Mouse (Mus musculus): Measurements from ENCODE around the gene Angptl4.
"Not testable (repeated sequence)": the region's sequence is repeated elsewhere in the genome, so short reads cannot be mapped to it uniquely, and the experiment has no call there.

Gene Angptl4

DNA sequence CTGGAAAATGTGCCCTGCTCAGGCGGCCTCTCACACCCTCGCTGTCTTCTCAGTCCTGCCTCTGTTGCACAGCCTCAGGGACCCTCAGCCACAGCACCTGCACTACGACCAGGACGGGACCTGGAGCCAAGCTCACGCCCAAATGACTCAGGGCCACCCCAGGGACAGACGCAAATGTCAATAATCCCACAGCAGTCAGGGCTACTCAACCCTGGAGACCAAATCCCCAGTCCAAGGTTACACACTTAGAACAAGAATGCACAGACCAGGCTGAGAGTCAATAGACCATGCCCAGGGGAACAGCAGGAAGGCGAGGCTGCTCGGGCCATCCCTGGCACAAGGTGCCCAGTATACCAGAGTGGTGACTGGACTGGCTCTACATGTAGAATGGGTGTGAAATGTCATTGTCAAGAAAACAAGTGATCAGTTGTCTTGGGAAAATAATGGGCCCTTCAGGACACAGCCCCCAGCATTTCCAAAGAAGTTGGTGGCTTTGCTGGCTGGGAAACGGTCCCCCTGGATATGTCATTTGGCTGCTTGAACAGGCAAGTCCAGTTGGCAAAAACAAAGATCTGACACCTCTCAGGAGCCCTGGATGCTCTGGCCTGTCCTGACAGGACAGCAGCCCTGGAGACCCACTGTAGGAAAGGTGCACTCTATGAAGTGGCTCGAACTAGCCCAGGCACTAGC lies 26.1 kb downstream of the Angptl4 start:
- DNase-seq (ENCODE audit: low spot score), result no peak

DNA sequence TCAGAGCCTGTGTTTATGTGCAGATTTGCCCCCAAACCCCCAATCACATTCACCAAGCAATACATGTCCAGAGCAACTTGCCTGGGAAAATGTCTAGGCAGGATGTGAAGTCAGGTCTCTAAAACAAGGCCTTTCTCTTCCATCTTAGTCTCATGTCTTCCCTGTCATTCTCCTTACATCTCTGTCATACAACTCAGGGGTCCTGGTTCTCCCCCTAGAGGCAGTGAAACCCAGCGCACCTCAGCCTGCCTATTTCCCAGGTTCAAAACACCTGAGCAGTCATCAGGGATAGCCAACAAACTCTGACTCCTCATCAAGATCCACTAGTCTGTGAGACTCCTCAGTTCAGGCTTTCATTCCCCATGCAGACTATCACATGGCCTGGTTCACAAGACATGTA lies 27.0 kb downstream of the Angptl4 start:
- DNase-seq (ENCODE audit: low spot score), result no peak

DNA sequence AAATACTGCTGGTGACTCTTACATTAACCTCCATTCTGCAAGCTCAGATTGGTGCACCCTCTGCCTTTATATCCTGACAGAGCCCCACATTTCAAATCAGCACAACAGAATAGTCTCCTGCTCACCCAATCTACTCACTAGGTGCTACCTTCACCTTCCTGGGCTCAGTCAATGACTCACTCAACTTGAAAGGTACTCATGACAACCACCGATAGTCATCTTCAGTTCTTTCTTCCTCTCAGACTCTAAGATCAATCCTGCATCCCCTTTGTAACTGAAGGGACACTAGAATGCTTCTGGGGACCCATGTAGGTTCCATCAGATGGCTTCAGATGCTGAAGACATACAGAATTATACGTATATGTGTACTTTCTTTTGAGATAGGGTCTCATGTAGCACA lies 29.3 kb downstream of the Angptl4 start:
- DNase-seq (ENCODE audit: low spot score), result no peak

DNA sequence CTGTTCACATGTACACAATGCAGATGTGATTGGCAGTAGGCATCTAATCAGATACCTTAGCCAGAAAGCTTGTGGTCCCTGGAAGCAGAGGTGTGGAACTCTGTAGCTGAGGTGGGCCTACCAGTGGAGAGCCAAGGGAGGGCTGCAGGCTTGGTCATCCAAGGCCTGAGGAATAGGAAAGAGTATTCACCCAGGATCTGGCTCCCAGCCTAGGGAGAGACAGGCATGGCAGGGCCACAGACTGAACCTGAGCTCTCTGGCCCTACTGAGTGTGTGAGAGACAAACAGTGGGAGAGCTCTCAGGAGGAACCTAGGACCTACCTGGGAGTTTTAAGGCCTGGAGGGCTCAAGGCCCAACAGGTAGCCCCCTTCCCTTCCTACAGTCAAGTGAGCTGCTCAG lies 30.4 kb downstream of the Angptl4 start:
- DNase-seq (ENCODE audit: low spot score), result no peak

DNA sequence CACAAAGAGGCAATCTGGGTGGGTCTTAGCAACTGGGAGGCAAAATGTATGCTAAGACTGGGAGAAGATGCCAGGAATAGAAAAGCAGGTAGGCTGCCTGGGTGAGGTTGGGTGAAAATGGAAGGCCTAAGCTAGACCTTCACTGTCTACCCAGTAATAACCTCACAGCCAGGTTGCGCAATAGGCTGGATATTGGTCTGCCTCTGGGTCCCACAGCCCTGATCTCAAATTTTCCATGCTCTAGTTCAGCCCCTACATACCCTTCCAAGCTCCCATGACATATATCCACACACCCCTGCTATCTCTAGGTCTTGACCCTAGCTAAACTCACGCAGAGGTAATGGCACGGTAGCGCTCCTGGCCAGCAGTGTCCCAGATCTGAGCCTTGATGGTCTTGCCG lies 32.2 kb downstream of the Angptl4 start:
- DNase-seq (ENCODE audit: low spot score), result no peak

DNA sequence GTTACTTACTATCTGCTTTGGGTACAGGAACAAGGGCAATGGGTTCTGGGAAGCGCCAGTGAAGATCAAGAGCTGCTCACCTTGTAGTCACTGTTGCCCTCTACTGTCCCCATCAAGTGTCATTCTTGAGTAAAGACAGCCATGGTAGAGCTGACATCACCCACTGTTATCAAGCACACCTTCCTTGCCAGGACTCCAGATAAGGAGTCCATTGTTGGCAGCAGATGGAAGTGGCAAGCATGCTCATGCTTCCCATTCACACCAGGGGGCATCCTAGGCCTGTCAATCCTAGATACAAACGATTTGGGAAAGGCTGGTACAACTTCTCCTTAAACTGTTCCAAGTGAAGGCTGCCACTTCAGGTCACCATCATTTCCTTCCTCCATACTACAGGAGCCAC lies 35.6 kb downstream of the Angptl4 start:
- DNase-seq (ENCODE audit: low spot score), result peak; percentile 56

DNA sequence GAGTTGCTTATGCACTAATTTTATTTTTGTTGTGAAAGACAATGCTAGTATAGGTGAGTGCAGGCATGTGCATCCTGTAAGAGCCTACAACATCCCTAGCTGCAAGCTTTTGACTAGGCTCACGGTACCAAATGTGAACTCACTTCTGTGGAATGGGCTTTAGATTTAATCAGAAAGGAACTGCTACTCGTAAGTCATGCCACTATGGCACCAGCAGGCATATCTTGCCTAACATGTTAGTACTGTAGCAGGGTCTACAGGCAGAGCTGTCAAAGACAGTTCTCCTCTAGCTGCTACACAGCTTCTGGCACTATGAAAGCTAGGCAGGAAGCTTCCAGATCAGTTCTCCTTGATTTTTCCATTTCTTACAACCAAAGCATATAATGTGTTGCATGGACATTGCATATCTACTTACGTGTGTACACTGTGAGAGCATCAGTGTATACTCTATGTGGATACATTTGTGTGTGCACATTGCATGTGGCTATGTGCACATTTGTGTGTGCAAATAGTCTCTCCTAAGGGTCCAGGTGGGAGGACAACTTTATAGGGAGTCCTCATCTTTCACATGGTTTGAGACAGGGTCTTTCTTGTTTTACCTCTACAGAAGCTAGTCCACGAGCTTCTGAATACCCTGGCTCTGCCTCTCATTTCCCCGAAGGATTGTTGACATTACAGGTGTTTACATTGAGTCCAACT lies 36.8 kb downstream of the Angptl4 start:
- no peak for DNase-seq (ENCODE audit: low spot score)

DNA sequence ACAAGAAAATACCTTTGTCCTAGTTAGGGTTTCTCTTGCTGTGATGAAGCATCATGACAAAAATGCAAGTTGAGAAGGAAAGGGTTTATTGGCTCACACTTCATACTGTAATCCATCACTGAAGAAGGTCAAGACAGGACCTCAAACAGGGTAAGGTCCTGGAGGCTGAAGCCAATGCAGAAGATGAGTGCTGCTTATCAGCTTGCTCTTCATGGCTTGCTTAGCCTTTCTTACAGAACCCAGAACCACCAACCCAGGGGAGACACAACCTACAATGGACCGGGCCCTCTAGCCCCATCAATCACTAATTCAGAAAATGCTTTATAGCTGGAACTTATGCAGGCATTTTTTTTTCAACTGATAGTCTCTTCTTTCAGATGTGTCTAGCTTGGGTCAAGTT lies 39.2 kb downstream of the Angptl4 start:
- no peak for DNase-seq (ENCODE audit: low spot score)

DNA sequence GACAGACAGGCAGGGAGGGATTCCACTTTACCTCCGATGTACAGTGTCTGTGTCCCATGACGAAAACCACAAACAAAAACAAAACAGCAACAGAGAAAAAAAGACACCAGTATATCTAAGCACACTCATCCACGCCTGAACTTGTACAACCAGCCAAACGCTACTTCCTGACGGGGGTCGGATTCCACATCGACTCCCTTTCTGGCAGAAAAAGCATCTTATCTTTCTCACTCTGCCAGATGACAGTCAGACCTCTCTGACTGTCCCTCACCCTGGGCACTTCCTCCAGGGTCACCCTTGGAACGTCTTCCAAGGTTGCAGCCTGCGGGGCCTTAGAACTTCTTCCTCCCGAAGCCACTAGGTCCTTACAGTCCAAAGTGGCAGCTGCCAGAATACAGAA lies 48.1 kb downstream of the Angptl4 start:
- not testable (repeated sequence) for DNase-seq (ENCODE audit: low spot score)

DNA sequence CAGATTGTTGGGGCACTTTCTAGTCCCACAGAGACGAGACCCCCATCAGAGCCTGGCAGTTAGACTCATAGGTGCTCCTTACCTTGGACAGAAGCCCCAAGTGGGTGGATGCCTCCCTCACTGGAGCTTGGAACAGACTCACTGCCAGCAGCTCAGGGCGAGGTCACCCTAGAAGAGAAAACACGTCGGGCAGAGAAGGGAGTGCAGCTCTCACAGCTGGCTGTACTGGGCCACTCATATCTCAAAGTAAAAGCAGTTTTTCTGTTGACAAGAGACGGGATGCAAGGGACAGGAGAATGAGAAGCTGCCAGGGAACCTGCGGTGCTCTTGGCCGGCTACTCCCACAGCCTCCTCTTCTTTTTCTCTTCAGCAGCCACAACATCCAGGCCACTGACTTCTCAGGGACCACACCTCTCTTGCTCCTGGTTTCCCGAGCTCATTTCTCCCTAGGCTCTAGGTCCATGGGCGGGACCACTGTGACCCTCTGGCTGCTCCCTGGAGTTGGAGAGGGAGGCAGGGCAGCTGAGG lies 49.0 kb downstream of the Angptl4 start:
- DNase-seq (ENCODE audit: low spot score), result peak; percentile 62

DNA sequence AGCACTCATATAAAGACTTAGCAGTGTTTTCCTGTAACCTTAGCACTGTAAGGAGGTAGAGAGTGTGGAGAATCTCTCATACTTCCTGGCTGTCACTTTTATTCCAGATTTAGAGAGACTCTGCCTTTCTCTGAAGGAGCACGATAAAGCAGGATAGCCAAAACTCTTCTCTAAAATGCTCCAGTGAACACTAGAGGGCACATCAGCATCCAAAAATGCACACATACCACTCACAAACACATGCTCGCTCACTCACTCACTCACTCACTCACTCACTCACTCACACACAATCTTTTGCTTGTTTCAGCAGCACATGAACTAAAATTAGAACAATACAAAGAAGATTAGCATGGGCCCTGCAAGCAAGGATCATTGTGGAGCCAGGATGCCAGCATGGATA lies 52.4 kb downstream of the Angptl4 start:
- no peak for DNase-seq (ENCODE audit: low spot score)

DNA sequence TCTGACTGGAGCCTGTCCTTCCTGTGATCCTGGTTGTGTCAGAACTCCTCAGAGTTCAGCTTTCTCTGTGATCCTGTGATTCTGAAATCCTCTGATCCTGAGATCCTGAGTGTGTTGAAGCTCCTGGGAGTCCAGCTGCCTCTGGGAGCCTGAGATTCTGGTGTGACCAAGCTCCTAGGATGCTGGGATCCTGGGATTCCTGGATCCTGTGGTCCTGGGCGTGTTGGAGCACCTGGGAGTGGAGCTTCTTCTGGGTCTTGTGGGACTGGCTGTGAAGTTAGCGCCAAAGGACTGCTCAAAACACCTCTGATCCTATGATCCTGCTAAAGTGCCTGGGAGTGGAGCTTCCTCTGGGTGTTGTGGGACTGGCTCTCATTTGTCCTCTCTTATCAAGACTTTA lies 53.2 kb downstream of the Angptl4 start:
- no peak for DNase-seq (ENCODE audit: low spot score)

Measured in testis, postnatal 14 days (tissue).